Mouse (Mus musculus) neural tube, embryonic 12.5 days (tissue): ENCODE data around the gene Trib3. TPM values are rescaled to one million over a fixed set of nuclear protein-coding genes. Genes with fewer than 3 reads are reported as not detected.
"Not testable (repeated sequence)": the region's sequence is repeated elsewhere in the genome, so short reads cannot be mapped to it uniquely, and the experiment has no call there.

Experiments
- ATAC-seq: fragments of 200-750 bp; cut with Nextera tagmentation; 2 replicates; pipeline ENCODE4 v1.8.0; 2017; ENCODE audit warnings: low read depth, mild to moderate bottlenecking, moderate TSS enrichment, moderate library complexity; ENCODE audit not compliant: low FRiP score
- H3K27ac ChIP-seq: fragments of 300-500 bp; sonication (generic); 2 replicates; pipeline ENCODE4 v1.5.1; 2016
- H3K27me3 ChIP-seq: fragments of 300-500 bp; sonication (generic); replicated peaks from 2 replicates; pipeline ENCODE4 v1.6.1; 2016; ENCODE audit warnings: mild to moderate bottlenecking
- H3K36me3 ChIP-seq: fragments of 300-500 bp; sonication (generic); 2 replicates; pipeline ENCODE4 v1.6.1; 2016; ENCODE audit warnings: mild to moderate bottlenecking
- H3K4me1 ChIP-seq: fragments of 300-500 bp; sonication (generic); 2 replicates; pipeline ENCODE4 v1.6.1; 2016
- H3K4me2 ChIP-seq: fragments of 300-500 bp; sonication (generic); replicated peaks from 2 replicates; pipeline ENCODE4 v1.6.1; 2016; ENCODE audit warnings: mild to moderate bottlenecking
- H3K4me3 ChIP-seq: fragments of 300-500 bp; sonication (generic); 2 replicates; pipeline ENCODE4 v1.5.1; 2016
- H3K9ac ChIP-seq: fragments of 300-500 bp; sonication (generic); 2 replicates; pipeline ENCODE4 v1.6.1; 2016; ENCODE audit warnings: mild to moderate bottlenecking
- H3K9me3 ChIP-seq: fragments of 300-500 bp; sonication (generic); 2 replicates; pipeline ENCODE4 v1.6.1; 2016; ENCODE audit warnings: mild to moderate bottlenecking
- WGBS: fragments of 180-500 bp; shearing (Covaris S2); methylation state at CpG from one replicate; pipeline ENCODE4 v1.1.7; 2016; 5-methylcytosine and 5-hydroxymethylcytosine counted together
- polyA plus RNA-seq: library from polyadenylated mRNA; unstranded; fragments of >200 nt; fragmentation: Nextera tagmentation; extraction: Ambion mirVana; gene quantifications from 2 replicates; pipeline ENCODE4 v1.2.1, GENCODE M21; 2016

Gene Trib3
- polyA plus RNA-seq, 1 experiment from 2014 or later: 2.3 TPM

DNA sequence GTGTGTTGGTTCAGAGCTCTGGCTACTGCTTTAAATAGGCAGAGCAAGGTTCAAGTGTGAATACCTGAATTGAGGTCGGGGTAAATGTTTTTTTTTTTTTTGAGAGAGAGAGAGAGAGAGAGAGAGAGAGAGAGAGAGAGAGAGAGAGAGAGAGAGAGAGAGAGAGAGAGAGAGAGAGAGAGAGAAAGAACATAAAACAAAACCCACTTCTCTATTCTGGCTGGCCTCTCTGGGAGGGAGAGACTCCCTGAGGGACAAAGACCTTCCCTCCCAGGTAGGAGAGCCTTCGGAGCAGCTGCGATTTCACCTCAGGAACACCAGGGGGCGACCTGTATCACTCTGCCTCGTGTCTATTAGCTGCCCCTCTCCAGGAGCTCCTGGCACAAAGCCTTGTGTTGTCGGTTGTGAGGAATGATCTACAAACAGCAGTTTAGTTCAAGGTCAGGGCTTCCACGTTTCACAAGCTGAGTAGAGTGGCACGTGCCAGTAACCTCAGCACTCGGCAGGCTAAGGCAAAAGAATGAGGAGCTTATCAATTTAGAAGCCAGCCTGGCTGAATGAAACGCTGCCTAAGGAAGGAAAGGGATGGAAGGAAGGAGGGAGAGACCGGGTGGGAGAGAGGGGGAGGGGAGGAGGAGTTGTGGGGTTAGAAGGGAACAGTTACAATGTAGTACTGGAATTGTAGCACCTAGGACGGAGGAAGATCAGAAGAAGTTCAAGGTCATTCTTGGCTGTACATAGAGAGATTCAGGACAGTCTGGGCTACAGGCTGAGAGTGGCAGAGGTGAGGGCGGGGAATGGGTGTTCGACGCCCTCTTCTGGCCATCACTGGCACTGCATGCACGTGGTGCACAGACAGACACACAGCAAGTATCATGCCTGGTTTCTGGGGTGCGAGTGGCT lies 19.7 kb upstream of the Trib3 start:
- WGBS: 14% methylated on average over 17 of the region's 17 CpGs
- ATAC-seq: peak; percentile 76
- Histone ChIP-seq H3K36me3 (no peaks in the 10 kb centered on the region), H3K27ac (no peak overlapping the region), H3K9ac (no peak overlapping the region), H3K27me3 (no peaks in the 10 kb centered on the region), H3K4me2 (peak overlapping the region; percentile 35), H3K9me3 (no peaks in the 10 kb centered on the region), H3K4me3 (no peak overlapping the region), H3K4me1 (no peaks in the 10 kb centered on the region)

DNA sequence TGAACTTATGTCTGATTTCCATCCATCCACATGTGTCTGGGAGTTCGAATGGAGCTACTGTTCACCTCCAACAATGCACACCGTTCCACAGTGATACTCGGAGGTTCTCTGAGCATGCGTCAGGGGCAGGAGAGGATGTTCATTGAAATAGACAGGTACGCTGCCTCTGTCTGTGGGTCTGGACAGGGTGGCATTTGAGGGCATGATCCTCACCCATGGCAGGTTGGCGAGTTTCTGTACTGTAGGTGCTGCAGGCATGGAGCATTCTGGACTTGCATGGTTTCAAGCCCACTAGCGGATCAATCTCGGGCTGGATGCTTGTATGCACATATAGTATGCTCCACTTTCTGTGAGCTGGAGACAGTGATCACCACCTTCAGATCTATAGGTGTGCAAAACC lies 17.4 kb upstream of the Trib3 start:
- Histone ChIP-seq H3K4me2 (no peak overlapping the region), H3K4me3 (no peak overlapping the region), H3K4me1 (no peaks in the 10 kb centered on the region), H3K27ac (no peak overlapping the region), H3K36me3 (no peaks in the 10 kb centered on the region), H3K9me3 (no peaks in the 10 kb centered on the region), H3K27me3 (no peaks in the 10 kb centered on the region), H3K9ac (no peak overlapping the region)
- WGBS: 92% methylated on average over 8 of the region's 8 CpGs
- ATAC-seq: no peak

DNA sequence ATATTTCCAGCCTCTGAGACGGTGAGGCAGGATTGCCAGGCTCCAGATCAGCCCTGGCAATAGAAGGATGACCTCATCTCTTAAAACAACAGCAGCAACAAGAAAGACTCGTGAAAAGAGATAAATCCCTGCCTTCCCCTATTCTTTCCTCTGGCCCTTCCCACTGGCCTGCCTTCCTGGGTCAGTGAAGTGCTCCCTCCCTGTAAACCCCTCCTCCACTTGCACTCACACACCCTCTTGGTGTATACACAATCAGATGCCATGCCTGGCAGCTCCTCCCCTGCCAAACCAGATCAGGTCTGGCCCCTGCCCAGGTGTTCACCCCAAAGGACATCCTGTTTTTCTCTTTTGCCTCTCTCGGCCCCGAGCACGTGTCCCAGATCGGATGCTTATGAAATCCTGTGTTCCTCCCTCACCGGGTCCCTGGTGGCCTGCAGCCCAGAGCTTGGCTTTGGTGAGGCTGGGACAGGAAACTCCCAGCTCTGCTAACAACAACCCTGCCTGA lies 16.5 kb upstream of the Trib3 start:
- no peaks in the 10 kb centered on the region for H3K4me1 ChIP-seq
- no peak overlapping the region for H3K27ac ChIP-seq
- ATAC-seq: no peak
- H3K4me2 ChIP-seq: no peak overlapping the region
- H3K9ac ChIP-seq: no peak overlapping the region
- H3K9me3 ChIP-seq: no peaks in the 10 kb centered on the region
- H3K27me3 ChIP-seq: no peaks in the 10 kb centered on the region
- no peaks in the 10 kb centered on the region for H3K36me3 ChIP-seq
- H3K4me3 ChIP-seq: no peak overlapping the region
- WGBS: 67% methylated on average over 7 of the region's 7 CpGs

DNA sequence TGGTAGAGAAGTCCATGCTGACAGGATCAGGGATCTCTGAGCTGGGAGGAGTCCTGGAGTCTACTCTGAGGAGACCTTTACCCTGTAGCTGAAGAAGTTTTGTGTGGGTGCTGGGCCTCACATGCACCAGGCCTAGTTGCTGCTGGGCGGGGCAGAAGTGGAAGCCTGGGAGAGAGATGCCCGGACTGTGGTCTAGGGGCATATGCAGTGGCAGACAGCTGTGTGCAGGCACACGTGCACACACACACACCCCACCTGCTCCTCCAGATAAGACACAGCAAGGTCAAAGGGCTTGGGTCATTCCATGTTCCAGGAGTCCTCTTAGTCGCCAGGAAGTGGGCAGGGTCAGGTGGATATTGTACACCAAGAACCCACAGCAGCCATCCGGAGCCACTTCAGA lies 15.8 kb upstream of the Trib3 start:
- Histone ChIP-seq H3K4me2 (no peak overlapping the region), H3K4me3 (no peak overlapping the region), H3K27ac (no peak overlapping the region), H3K9me3 (no peaks in the 10 kb centered on the region), H3K36me3 (no peaks in the 10 kb centered on the region), H3K4me1 (no peaks in the 10 kb centered on the region), H3K9ac (no peak overlapping the region), H3K27me3 (no peaks in the 10 kb centered on the region)
- WGBS: 76% methylated on average over 5 of the region's 5 CpGs
- ATAC-seq: no peak

DNA sequence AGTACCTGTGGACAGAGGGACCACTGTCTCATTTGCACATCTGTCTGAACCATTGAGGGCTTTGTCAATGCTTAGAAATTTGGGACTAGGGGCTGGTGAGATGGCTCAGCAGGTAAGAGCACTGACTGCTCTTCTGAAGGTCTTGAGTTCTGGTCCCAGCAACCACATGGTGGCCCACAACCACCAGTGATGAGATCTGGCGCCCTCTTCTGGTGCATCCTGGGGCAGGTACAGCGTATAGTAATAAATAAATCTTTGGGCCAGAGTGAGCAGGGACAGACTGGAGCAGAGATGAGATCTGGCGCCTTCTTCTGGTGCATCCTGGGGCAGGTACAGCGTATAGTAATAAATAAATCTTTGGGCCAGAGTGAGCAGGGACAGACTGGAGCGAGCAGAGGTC lies 15.1 kb upstream of the Trib3 start:
- H3K36me3 ChIP-seq: not testable (repeated sequence)

DNA sequence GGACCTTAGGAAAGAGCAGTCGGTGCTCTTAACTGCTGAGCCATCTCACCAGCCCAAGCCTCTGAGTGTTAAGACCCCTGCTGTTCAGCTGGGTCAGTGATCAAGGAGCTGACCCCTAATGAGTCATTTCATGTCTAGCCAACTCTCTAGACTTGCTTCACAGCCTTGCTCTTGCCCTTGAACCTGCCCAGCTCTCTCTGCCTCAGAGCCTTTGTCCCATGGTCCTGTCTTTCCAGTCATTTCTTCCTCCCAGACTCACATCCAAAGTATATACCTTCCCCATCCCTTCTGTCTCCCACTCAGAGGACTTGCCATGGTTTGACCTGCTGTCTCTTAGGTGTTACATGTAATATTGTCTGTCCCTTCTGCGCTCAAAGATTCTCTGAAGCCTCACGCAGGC lies 13.4 kb upstream of the Trib3 start:
- Histone ChIP-seq H3K4me2 (no peak overlapping the region), H3K9ac (no peak overlapping the region), H3K9me3 (no peaks in the 10 kb centered on the region), H3K27me3 (no peaks in the 10 kb centered on the region), H3K27ac (no peak overlapping the region), H3K4me3 (no peak overlapping the region), H3K4me1 (no peaks in the 10 kb centered on the region), H3K36me3 (no peaks in the 10 kb centered on the region)
- 91% methylated on average over 3 of the region's 3 CpGs for WGBS
- no peak for ATAC-seq

More for the DNA sequence above, 15.1 kb upstream of the Trib3 start:
- H3K9ac ChIP-seq, H3K9me3 ChIP-seq, H3K4me1 ChIP-seq, H3K4me2 ChIP-seq, ATAC-seq, H3K27ac ChIP-seq, H3K4me3 ChIP-seq, H3K27me3 ChIP-seq: not testable (repeated sequence)
- 73% methylated on average over 5 of the region's 5 CpGs for WGBS

DNA sequence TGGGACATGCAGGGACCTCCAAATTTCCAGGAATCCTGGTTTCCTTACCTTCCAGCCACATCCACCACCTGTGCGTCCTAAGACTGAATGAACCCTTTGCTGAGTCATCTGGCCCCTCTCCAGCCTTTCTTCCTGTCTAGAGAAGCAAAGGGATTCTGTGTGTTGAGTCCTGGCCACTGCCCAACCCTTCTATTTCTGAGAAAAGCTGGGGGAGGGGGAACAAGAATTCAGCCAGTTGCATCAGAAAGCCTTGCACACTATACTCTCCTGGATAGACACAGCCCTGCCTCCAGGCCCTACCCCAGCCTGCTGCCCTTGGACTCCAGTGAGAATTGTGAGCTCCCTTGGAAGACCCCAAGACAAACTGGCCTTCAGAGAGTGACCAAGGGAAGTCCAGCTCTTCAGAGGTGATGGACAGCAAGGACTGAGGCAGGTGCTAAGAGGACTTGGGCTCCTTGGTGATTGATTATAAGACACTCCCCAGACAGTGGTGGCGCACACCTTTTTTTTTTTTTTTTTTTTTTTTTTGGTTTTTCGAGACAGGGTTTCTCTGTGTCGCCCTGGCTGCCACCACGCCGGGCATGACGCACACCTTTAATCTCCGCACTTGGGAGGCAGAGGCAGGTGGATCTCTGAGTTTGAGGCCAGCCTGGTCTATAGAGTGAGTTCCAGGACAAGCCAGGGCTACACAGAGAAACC lies 6.2 kb upstream of the Trib3 start:
- Histone ChIP-seq H3K36me3 (no peaks in the 10 kb centered on the region), H3K4me2 (no peak overlapping the region), H3K9ac (no peak overlapping the region), H3K4me1 (no peaks in the 10 kb centered on the region), H3K4me3 (no peak overlapping the region), H3K27ac (no peak overlapping the region), H3K27me3 (peaks cover 7% of the 10 kb centered on the region; the same call in 1 of the 2 replicates), H3K9me3 (no peaks in the 10 kb centered on the region)
- WGBS: 90% methylated on average over 8 of the region's 8 CpGs
- ATAC-seq: no peak

DNA sequence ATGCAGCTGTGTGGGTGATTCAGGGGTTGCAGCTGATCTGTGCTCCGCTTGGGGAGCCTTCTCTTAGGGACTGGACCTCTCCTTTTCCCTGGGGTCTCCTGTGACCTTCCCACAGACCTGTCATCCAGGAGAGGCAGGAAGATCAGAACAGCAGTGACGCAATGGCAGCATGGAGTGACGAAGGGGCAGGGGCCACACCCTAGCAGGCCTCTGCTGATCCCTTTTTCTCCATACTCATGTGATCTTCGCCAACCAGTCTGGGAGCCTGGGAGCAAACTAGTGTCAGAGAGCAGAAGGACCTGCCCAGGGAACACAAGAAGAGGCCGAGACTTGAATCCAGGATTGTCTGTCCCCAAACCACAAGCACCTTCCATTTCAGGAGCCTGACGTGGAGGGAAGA lies 5.4 kb upstream of the Trib3 start:
- no peak for ATAC-seq
- Histone ChIP-seq H3K9ac (no peak overlapping the region), H3K27me3 (peaks cover 7% of the 10 kb centered on the region; the same call in 1 of the 2 replicates), H3K27ac (no peak overlapping the region), H3K4me1 (peaks cover 3% of the 10 kb centered on the region), H3K4me2 (no peak overlapping the region), H3K4me3 (no peak overlapping the region), H3K36me3 (no peaks in the 10 kb centered on the region), H3K9me3 (no peaks in the 10 kb centered on the region)
- WGBS: 81% methylated on average over 6 of the region's 6 CpGs

DNA sequence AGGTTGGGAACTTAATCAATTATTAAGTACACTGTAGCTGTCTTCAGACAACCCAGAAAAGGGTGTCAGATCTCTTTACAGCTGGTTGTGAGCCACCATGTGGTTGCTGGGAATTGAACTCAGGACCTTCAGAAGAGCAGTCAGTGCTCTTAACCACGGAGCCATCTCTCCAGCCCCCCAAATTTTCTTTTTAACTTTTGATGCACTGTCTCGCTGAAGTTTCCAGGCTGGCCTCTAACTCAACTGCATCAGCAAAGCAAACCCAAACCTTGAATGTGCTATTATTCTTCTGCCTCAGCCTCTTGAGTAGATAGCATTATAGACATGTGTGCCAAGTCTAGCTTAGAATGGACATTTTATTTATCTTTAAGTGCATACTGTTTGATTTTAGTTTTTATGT lies 3.9 kb upstream of the Trib3 start:
- H3K9ac ChIP-seq: no peak overlapping the region

DNA sequence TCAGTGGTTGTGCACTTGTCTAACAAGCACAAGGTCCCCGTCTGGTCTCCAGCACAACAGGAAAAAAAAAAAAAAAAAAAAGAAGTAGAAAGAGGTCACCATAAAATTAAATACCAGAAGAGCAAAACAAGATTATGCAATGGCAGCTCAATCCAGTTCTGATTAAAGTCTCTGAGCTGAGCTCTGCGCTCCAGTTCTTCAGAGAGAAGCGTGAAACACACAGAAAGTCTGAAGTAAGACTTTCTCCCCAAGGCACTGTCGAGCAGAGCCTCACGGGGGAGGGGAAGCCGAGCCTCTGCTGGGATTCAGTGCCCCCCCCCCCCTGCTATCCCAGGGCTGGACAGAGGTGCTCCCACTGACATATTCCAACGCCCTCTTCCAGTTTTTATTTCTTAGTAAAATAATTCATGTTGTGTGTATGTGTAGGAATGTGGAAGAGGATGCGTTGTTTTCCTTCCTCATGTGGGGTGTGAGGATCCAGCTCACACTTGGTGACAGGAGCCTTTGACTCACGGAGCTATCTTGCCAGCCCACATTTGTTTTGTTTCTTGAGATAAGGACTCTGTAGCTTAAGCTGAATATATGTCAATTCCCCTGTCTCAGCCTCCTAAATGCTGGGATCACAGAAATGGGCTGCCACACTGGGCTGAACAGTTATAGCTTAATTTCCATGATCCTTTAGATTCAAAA lies 3.1 kb upstream of the Trib3 start:
- Histone ChIP-seq H3K9me3 (no peaks in the 10 kb centered on the region), H3K27ac (no peak overlapping the region), H3K4me3 (no peak overlapping the region), H3K27me3 (peaks cover 7% of the 10 kb centered on the region; the same call in 1 of the 2 replicates), H3K36me3 (no peaks in the 10 kb centered on the region), H3K4me1 (peaks cover 8% of the 10 kb centered on the region), H3K4me2 (no peak overlapping the region), H3K9ac (no peak overlapping the region)
- 53% methylated on average over 9 of the region's 9 CpGs for WGBS
- ATAC-seq: no peak

More for the DNA sequence above, 3.9 kb upstream of the Trib3 start:
- Histone ChIP-seq H3K27me3 (peaks cover 7% of the 10 kb centered on the region; the same call in 1 of the 2 replicates), H3K27ac (no peak overlapping the region), H3K9me3 (no peaks in the 10 kb centered on the region), H3K4me3 (no peak overlapping the region), H3K4me1 (peaks cover 8% of the 10 kb centered on the region), H3K36me3 (no peaks in the 10 kb centered on the region), H3K4me2 (no peak overlapping the region)
- no peak for ATAC-seq
- 73% methylated on average over 2 of the region's 2 CpGs for WGBS

DNA sequence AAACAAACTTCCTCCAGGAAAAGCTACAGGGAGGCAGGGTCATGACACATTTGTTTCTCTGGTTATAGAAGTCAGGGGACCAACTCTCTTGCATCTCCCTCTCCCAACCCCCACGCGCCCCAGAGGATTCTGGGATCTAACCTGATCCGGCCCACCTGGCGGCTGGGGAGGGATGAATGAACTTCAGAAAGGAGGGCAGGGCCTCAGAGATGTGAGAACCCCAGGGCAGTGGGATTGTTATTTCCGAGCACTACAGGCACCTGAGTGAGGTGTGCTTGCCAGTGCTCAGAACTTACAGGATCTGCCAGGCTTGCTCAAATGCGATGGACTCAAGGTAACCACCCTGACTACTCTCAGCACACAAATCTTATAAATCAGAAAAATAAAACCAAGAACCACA lies 1.6 kb upstream of the Trib3 start:
- no peaks in the 10 kb centered on the region for H3K9me3 ChIP-seq
- peaks cover 7% of the 10 kb centered on the region; the same call in 1 of the 2 replicates for H3K27me3 ChIP-seq
- H3K36me3 ChIP-seq: no peaks in the 10 kb centered on the region
- no peak for ATAC-seq
- H3K27ac ChIP-seq: no peak overlapping the region
- H3K9ac ChIP-seq: no peak overlapping the region
- H3K4me1 ChIP-seq: peaks cover 8% of the 10 kb centered on the region
- H3K4me3 ChIP-seq: no peak overlapping the region
- 62% methylated on average over 6 of the region's 6 CpGs for WGBS
- no peak overlapping the region for H3K4me2 ChIP-seq

DNA sequence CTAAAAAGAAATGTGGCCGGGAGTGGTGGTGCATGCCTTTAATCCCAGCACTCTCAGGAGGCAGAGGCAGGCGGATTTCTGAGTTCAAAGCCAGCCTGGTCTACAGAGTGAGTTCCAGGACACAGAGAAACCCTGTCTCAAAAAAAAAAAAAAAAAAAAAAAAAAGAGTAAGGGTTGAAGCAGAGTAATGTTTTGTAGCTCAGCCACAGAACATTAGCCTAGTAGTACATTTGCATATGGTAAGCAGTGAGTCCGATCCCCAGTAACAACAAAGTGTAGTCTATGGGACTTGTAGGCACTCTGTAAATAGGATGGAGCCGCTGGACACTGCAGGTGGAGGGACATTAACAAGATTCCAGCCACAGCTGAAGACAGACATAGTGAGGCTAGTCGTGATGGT lies 1.1 kb upstream of the Trib3 start:
- Histone ChIP-seq H3K27ac (no peak overlapping the region), H3K9me3 (no peaks in the 10 kb centered on the region), H3K4me2 (no peak overlapping the region), H3K9ac (no peak overlapping the region), H3K4me3 (no peak overlapping the region), H3K4me1 (peaks cover 8% of the 10 kb centered on the region), H3K27me3 (peaks cover 7% of the 10 kb centered on the region; the same call in 1 of the 2 replicates), H3K36me3 (no peaks in the 10 kb centered on the region)
- no peak for ATAC-seq
- WGBS: 64% methylated on average over 5 of the region's 5 CpGs
